Mouse (Mus musculus) adrenal gland, adult 2 months (tissue): ENCODE results near the gene Lmna. TPM values are rescaled to one million over a fixed set of nuclear protein-coding genes. Genes with fewer than 3 reads are reported as not detected.

ENCODE experiments used
- DNase-seq: peaks from one replicate; pipeline ENCODE4 v3.0.0; 2021
- polyA plus RNA-seq: library from polyadenylated mRNA; depleted of rRNA; stranded (reverse); fragments of >200 nt; gene quantifications from 2 replicates; pipeline ENCODE4 v1.2.3, GENCODE M21; 2012
- total RNA-seq, 2 experiments: library from RNA; stranded (reverse); gene quantifications; 2 replicates each; pipeline ENCODE4 v1.2.3; 2021

Lmna gene
- total and polyA plus RNA-seq, 3 experiments = 78.2 to 170 (median 158) TPM

- no peak for DNase-seq
Observed at GRCm38 (mm10) chr3:88539397-88539796, 29.6 kb upstream of the Lmna start.

DNA sequence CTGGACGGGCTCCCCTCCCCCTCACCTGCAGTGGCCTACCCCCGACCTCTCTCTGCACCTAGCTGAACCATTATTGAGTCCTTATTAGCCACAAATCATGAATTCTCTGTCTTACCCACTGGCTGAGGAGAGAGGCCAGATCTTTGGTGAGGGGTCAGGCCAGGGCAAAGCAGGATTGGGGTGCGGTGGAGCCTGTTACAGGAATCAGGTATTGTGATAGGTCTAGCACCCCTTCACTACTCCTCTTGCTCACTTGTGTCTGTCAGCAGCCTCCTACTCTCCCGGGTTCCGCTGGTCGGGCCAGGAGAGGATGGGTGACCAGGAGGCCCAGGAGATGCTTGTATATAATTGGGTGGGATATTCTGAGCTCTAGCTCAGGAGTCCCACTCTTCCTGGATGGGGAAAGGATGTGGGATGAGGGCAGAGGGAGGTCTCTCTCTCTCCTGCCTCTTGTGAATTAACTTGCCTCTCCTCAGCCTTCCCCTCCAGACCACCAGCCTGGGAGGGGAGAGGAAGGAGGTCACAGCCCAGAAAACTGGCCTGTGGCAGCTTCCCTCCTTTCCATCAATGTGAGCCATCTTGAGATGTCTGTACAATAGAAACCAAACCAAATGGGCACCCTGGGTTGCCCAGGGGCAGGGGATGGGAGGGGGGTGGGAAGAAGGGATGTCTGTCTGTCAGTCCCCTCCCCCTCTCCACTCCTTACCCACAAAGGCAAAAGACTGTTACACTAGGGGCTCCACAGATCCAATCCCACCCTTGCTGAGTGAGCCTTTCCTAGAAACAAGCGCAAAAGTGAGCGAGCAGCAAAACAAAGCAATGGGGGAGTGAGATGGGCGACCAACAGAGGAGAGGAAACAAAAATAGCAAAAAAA, 28.8 kb upstream of the Lmna start:
- no peak for DNase-seq

DNA sequence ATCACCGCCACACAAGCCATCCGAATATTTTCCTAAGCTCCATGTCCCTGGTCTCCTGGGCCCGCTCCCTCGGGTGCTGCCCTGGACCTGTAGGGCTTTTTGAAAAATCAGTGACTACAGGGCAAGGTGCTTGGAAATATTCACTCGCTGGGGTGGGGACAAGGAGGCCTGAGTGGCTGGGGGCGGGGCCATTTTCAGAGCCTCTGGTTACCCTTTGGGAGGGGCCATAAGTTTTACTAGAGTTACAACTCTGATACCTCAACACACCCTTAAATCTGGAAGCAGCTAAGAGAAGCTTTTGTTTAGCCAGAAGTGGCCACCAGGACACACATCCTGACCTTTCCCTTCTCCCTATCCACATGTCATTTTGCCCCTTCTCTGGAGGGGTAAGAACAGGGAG, 27.4 kb upstream of the Lmna start:
- DNase-seq = no peak

DNA sequence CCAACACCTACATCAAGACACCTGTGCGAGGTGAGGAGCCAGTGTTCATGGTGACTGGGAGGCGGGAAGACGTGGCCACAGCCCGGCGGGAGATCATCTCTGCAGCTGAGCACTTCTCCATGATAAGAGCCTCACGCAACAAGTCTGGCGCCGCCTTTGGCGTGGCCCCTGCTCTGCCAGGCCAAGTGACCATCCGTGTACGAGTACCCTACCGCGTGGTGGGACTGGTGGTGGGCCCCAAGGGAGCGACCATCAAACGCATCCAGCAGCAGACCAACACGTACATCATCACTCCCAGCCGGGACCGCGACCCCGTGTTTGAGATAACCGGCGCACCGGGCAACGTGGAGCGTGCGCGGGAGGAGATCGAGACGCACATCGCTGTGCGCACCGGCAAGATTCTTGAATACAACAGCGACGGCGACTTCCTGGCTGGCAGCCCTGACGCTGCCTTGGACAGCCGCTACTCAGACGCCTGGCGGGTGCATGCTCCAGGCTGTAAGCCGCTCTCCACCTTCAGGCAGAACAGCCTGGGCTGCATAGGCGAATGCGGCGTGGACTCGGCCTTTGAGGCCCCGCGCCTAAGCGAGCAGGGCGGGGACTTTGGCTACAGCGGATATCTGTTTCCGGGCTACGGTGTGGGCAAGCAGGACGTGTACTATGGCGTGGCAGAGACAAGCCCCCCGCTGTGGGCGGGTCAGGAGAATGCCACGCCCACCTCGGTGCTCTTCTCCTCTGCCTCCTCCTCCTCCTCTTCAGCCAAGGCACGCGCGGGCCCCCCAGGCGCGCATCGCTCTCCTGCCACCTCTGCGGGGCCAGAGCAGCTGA, 26.6 kb upstream of the Lmna start:
- peak; percentile 88 for DNase-seq

DNA sequence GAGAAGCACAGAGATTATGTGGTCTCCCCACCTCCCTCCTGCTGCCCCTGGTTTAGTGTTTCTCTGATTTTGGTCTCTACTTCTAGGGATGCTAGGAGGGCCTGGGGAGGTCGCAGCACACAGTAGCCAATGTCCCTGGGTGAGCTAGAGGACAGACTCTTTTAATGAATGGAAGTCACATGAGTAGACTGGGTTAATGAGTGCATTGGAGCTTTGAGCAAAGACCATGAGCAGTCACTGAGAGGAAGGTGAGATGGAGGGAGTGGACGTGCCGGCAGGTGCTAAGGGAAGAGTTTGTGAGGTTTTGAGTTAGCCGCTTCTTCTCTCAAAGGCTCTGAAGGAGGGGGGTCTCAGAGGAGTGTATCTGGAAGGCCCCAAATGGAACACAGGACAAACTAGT, 25.8 kb upstream of the Lmna start:
- DNase-seq = no peak

DNA sequence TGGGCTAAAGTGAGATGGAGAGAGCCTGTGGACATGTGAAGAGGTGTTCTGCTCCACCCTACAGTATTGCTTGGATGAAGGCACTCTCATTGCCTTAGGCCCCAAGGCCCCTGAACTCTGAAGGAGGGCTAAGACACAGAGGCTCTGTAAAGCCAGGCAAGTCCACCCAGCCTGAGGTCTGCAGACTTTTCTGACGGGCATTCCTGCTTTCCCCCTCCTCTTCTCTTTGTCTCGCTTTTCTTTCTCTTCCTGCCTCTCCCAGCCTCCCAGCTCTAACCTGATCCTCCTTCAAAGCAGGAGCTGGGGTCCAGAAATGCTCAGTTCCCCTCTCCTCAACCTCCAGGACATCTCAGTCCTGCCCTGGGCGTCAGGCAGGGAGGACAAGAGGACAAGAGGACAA, 25.2 kb upstream of the Lmna start:
- no peak for DNase-seq

- DNase-seq = no peak
Observed at GRCm38 (mm10) chr3:88533706-88534105, 23.9 kb upstream of the Lmna start.

DNA sequence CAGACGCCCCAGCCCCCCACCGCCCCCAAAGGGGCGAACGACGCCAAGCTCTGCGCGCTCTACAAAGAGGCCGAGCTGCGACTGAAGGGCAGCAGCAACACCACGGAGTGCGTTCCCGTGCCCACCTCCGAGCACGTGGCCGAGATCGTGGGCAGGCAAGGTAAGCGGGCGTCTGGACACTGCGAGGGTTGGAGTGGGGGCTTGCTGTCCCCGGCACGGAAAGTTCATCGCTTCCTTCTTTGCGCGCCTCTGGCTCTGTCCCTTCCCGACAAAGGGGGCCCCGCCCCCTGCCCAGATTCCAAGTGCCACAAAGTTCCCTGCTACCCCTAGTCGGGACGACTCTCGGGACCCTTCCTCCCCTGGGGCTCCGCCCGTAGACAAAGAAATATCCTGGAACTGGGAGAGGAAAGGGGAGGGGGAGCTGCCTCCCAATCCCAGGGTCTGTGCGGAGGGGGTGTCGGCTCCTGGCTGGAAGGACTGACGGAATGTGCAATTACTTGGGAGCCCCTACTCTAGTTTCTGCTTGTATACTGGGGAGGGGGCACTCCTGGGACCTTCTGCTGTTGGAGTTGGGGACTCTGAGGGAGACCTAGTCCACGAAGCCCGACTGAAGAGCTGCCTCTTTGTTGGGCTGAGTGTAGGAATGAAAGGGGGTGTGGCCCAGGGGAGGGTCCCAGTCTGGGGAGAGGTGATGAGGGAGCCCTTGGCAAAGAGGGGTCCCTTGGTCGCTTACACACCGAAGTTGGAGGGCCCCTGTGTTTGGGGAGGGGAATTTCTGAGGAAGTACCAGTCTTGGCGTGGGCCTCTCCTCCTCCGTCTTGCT, 23.1 kb upstream of the Lmna start:
- peak; percentile 33 for DNase-seq

DNA sequence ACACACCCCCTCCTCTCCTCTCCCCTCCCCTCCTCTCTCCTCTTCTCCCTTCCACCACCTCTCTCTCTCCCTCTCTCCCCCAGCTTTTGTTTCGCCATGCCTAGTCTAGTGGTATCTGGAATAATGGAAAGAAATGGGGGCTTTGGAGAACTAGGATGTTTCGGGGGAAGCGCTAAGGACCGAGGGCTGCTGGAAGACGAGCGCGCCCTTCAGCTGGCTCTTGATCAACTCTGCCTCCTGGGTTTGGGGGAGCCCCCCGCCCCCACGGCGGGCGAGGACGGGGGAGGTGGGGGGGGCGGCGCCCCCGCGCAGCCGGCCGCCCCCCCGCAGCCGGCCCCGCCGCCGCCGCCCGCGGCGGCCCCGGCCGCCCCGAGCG, 22.5 kb upstream of the Lmna start, which contains the start of gene Mex3a:
Mex3a (plus strand) TSS at position 97 of the 376 bp plus-strand sequence.
- DNase-seq = no peak

DNA sequence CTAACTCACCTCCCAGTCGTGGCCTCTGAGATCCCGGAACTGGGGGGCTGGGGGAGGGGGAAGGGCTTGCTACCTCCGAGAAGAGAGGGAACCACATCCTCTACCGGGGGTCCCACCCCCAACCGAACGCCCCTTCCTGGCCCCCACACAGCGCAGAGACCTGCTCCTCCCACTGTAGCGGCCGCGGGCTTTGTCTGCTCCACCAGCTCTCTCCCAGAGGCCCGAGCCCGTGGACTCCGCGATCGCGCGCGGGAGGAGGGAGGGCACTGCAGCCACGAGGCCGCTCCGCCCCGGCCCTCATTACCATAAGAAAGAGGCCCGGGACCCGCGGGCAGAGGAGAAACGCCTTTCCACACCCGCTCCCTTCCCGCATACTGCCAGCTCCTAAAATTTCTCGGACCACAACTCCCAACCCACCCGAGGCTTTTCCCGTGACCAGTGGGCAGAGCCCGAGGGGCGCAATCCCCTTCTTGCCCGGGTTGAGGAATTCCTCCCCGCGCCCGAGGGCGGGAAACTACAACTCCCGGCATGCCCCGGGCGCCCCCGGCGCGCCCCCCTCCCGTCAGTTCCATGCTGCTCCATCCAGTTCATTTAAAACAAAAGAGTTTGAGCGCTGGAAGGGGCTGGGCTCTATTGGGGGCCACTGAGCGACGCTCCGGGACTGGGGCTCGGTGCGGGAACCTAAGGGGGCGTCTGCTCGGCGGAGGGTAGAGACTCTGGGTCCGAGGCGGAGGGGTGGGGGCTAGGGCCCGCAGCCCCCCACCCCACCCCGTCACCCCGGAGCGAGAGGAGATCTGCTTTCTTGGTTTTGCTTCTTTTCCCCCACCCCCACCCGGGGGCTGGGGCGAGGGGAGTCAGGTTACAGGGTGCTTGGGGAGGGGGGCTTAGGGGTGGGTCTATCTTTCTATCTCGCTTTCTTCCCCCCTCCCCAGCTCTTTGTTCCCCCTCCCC, 21.9 kb upstream of the Lmna start:
- peak; percentile 94 for DNase-seq

- DNase-seq = no peak
Observed at GRCm38 (mm10) chr3:88530082-88530864, 20.5 kb upstream of the Lmna start.

DNA sequence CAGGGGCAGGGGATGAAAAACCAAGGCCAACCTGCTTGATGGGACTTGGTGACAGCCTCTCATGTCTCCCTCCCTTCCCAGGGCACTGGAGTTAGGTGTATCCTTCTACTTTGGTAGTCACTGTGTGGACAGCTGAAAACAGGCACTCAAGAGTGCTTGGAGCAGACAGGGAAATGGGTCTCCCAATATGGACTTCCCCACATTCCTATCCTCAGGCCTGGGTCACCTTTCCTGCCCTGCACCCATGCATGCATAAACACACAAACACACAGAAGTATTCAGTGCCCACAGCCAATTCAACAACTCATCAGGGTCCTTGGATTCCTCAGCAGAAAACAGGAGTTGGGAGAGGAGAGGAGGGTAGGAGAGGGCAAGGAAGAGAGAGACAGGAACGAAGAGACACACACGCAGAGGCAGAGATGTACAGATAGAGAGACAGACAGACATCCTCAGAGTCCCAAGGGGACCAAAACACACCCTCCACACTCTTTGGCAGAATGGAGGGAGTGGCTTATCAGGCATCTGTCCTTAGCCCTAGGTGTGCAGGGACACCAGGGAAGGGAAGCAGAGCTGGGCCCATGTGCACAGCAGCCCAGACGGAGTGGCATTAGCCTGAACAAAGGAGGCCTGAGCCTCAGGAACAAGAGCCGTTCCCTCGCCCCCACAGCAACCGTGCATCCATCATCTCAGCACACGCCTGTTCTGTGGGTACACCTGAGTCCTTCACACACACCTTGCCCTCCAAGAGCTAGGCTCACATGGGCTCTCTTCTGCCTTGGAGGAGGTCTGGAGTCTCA, 19.6 kb upstream of the Lmna start:
- no peak for DNase-seq

DNA sequence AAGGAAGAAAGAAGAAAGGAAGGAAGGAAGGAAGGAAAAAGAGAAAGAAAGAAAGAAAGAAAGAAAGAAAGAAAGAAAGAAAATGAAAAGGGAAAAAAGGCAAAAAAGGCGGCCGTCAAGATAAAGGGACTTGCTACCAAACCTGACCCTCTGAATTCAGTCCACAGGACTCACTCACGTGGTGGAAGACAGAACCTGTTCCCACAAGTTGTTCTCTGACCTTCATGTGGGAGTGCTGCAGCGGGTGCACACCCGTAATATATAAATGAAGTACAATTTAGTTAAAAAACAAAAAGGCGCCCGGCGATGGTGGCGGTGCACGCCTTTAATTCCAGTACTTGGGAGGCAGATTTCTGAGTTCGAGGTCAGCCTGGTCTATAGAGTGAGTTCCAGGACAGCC, 18.9 kb upstream of the Lmna start:
- DNase-seq = no peak

GRCm38 (mm10) chr3:88527565-88527964, 17.8 kb upstream of the Lmna start:
- no peak for DNase-seq

DNA sequence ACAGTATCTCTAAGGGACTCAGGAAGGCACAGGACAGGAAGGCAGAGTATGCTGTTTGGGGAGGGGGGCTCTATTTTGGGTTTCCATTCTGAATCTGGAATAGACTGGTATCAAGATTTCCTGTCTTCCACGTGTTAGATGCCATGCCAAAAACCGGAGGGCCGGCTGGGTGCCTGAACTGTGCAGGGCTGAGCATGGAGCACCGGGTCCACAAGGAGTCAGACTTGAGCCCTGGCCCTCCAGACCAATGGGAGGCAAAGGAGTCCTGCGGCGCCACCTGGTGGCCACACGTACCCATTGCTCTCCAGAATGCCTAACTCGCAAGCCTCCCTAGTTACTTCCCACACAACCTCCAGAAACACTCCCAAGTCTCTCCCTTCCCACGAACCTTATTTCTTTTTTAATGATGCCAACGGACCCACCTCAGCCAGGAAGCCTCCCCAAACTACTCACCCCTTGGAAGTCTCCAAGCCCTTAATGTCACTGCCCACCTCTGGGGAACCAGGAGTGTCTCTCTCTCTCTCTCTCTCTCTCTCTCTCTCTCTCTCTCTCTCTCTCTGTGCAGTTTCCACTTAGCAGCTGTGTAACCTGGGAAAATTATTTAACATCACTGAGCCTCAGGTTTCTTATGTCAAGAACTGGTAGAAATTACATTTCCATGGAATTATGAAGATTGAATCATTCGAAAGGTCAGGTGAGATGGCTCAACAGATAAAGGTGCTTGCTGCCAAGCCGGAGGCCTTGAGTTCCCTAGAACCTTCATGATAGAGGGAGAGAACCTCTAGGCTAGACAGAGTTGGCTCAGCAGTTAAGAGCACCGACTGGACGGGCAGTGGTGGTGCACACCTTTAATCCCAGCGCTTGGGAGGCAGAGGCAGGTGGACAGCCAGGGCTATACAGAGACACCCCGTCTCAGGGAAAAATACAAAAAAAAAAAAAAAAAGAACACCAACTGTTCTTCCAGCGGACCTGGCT, 16.7 kb upstream of the Lmna start:
- DNase-seq = peak; percentile 88

GRCm38 (mm10) chr3:88525021-88525420, 15.3 kb upstream of the Lmna start:
- no peak for DNase-seq

DNA sequence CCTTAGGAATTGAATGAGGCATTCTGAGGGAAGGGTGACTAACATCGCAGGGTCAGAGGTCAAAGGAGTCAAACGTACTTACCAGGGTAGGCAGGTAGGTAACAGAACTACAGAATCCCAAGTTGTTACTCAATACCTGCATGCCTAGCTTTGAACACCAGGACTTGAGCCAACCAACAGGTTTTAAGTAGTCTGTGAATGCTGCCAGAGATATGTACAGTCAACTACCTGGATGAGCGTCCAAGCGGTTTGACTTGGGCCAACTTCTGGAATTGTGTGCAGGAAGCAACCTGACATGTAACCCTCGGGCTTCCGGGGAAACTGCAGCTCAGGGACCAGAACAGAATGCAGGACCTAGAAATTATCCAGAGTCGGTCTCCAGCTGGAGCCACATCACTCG, 13.3 kb upstream of the Lmna start:
- no peak for DNase-seq

DNA sequence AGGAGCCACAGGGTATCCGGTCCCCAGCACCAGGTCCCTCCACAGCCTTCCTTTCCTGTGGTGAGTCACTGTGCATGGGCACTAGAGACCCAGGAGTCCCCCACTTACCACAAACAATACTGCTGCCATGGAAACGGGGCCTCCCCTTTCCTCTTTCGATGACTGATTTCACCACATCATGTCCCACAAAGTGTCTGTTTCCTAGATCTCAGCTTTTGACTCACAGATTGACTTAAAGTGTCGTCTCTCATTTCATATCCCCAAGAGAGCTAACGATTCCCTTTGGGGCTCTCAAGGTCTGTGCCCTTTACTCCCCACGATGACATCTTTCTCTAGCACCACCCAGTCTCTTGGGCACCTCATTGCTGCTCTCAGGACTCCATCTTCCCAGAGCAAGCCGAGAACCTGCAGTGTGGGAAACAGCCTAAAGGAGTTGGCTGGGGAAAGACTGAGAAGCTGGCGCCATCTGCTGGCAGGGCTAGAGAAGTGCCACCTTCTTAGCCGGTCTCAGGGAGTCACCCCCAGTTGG, 12.1 kb upstream of the Lmna start:
- peak; percentile 78 for DNase-seq
